Mouse (Mus musculus) testis, adult 2 months (tissue): Measurements from ENCODE around the gene Bdkrb2.

ENCODE experiments used
- CTCF ChIP-seq: fragments of 200-500 bp; IDR thresholded peaks from 2 replicates; pipeline ENCODE4 v1.5.1; 2012; ENCODE audit warnings: low read depth, mild to moderate bottlenecking, inconsistent platforms, low read length, moderate library complexity; ENCODE audit not compliant: control insufficient read depth, insufficient read depth, insufficient replicate concordance
- POLR2A ChIP-seq: fragments of 200-500 bp; IDR thresholded peaks from 2 replicates; pipeline ENCODE4 v1.6.1; 2012; ENCODE audit warnings: low read depth, mild to moderate bottlenecking, inconsistent platforms, low read length, moderate library complexity; ENCODE audit not compliant: control insufficient read depth

GRCm38 (mm10) chr12:105542513-105542912 lies 20.5 kb upstream of the Bdkrb2 start:
- TF ChIP-seq POLR2A (no peak), CTCF (no peak)
